Mouse (Mus musculus): ENCODE data around the gene Gm13078. TPM values are rescaled to one million over a fixed set of nuclear protein-coding genes. Genes with fewer than 3 reads are reported as not detected.

Gm13078 gene
- not detected in 2 replicates for total RNA-seq (2021)
- long read RNA-seq, experiment 1: 0 reads
- long read RNA-seq, experiment 2: 0 reads

GRCm38 (mm10) chr4:143719155-143719554, at the start of gene Gm13078:
Gene Gm13078 (plus strand): TSS chr4:143719455.
- no peak for DNase-seq

- DNase-seq: no peak
Observed at GRCm38 (mm10) chr4:143702611-143703010, 16.6 kb upstream of the Gm13078 start, which contains the start of gene Gm13089. Gene Gm13089 (minus strand): TSS chr4:143702711.

Other genes with a start within 250 kb of the Gm13078 start
- gene Gm13043, start 208.1 kb upstream of the Gm13078 start, total RNA-seq (2021): not detected in 2 replicates
- not detected in 2 replicates for gene Gm13040, start 183.5 kb upstream of the Gm13078 start, total RNA-seq (2021)
- gene BC080695, start 167.8 kb upstream of the Gm13078 start, total RNA-seq (2021): not detected in 2 replicates
- not detected in 2 replicates for gene Gm13057, start 167.7 kb upstream of the Gm13078 start, total RNA-seq (2021)
- gene Gm13083, start 104.5 kb upstream of the Gm13078 start, total RNA-seq (2021): not detected in 2 replicates
- gene Gm13088, start 62.2 kb upstream of the Gm13078 start, total RNA-seq (2021): not detected in 2 replicates
- gene Gm13089, start 16.7 kb upstream of the Gm13078 start, total RNA-seq (2021): not detected in 2 replicates
- not detected in 2 replicates for gene Gm13023, start 69.9 kb downstream of the Gm13078 start, total RNA-seq (2021)
- gene Gm13084, start 96.6 kb downstream of the Gm13078 start, total RNA-seq (2021): not detected in 2 replicates
- not detected in 2 replicates for gene Gm13103, start 127.0 kb downstream of the Gm13078 start, total RNA-seq (2021)
- gene Pramef6, start 180.9 kb downstream of the Gm13078 start, total RNA-seq (2021): not detected in 2 replicates
- gene Pramef25, start 231.6 kb downstream of the Gm13078 start, total RNA-seq (2021): not detected in 2 replicates
- gene Gm13101, start 247.5 kb downstream of the Gm13078 start, total RNA-seq (2021): not detected in 2 replicates

Data from adrenal gland, postnatal 14 days (tissue).